Mouse (Mus musculus): ENCODE measurements around the gene Nek2. TPM values are rescaled to one million over a fixed set of nuclear protein-coding genes. Genes with fewer than 3 reads are reported as not detected.

The Nek2 gene
- polyA plus RNA-seq, 1 experiment from 2014 or later = 42.0 TPM

- Histone ChIP-seq H3K4me2 (ENCODE audit: low read depth) (no peak overlapping the region), H3K27ac (ENCODE audit: low read depth, low read length) (no peak overlapping the region), H3K36me3 (ENCODE audit: control insufficient read depth, insufficient read depth, low read length) (no peaks in the 10 kb centered on the region), H3K27me3 (ENCODE audit: control insufficient read depth, insufficient read depth, low read length) (no peaks in the 10 kb centered on the region), H3K9me3 (ENCODE audit: control insufficient read depth, low read length) (no peaks in the 10 kb centered on the region), H3K9ac (ENCODE audit: low read length) (no peak overlapping the region), H3K4me3 (ENCODE audit: low read depth, low read length) (no peak overlapping the region), H3K4me1 (ENCODE audit: control insufficient read depth, insufficient read depth, low read length) (no peaks in the 10 kb centered on the region)
- ATAC-seq (ENCODE audit: insufficient read depth, low FRiP score, low TSS enrichment) (no peak), DNase-seq (ENCODE audit: low spot score) (no peak)
Observed at GRCm38 (mm10) chr1:191858136-191858535, 36.9 kb downstream of the Nek2 start.

- Histone ChIP-seq H3K36me3 (ENCODE audit: control insufficient read depth, insufficient read depth, low read length) (no peaks in the 10 kb centered on the region), H3K4me1 (ENCODE audit: control insufficient read depth, insufficient read depth, low read length) (no peaks in the 10 kb centered on the region), H3K9me3 (ENCODE audit: control insufficient read depth, low read length) (no peaks in the 10 kb centered on the region), H3K4me3 (ENCODE audit: low read depth, low read length) (no peak overlapping the region), H3K9ac (ENCODE audit: low read length) (no peak overlapping the region), H3K27me3 (ENCODE audit: control insufficient read depth, insufficient read depth, low read length) (no peaks in the 10 kb centered on the region), H3K4me2 (ENCODE audit: low read depth) (no peak overlapping the region), H3K27ac (ENCODE audit: low read depth, low read length) (no peak overlapping the region)
- WGBS = 79% methylated on average over 3 of the region's 3 CpGs
- no peak for ATAC-seq (ENCODE audit: insufficient read depth, low FRiP score, low TSS enrichment)
- no peak for DNase-seq (ENCODE audit: low spot score)
Observed at GRCm38 (mm10) chr1:191859847-191860246, 38.6 kb downstream of the Nek2 start.

GRCm38 (mm10) chr1:191861247-191861646, 40.0 kb downstream of the Nek2 start:
- H3K27me3 ChIP-seq (ENCODE audit: control insufficient read depth, insufficient read depth, low read length) = no peaks in the 10 kb centered on the region
- no peak overlapping the region for H3K4me3 ChIP-seq (ENCODE audit: low read depth, low read length)
- WGBS = 86% methylated on average over 5 of the region's 5 CpGs
- no peak overlapping the region for H3K4me2 ChIP-seq (ENCODE audit: low read depth)
- H3K36me3 ChIP-seq (ENCODE audit: control insufficient read depth, insufficient read depth, low read length) = no peaks in the 10 kb centered on the region
- no peaks in the 10 kb centered on the region for H3K9me3 ChIP-seq (ENCODE audit: control insufficient read depth, low read length)
- no peak for DNase-seq (ENCODE audit: low spot score)
- no peak for ATAC-seq (ENCODE audit: insufficient read depth, low FRiP score, low TSS enrichment)
- H3K4me1 ChIP-seq (ENCODE audit: control insufficient read depth, insufficient read depth, low read length) = no peaks in the 10 kb centered on the region
- H3K9ac ChIP-seq (ENCODE audit: low read length) = no peak overlapping the region
- H3K27ac ChIP-seq (ENCODE audit: low read depth, low read length) = no peak overlapping the region

- Histone ChIP-seq H3K4me1 (ENCODE audit: control insufficient read depth, insufficient read depth, low read length) (no peaks in the 10 kb centered on the region), H3K4me3 (ENCODE audit: low read depth, low read length) (no peak overlapping the region), H3K4me2 (ENCODE audit: low read depth) (no peak overlapping the region), H3K9ac (ENCODE audit: low read length) (no peak overlapping the region), H3K9me3 (ENCODE audit: control insufficient read depth, low read length) (no peaks in the 10 kb centered on the region), H3K27me3 (ENCODE audit: control insufficient read depth, insufficient read depth, low read length) (no peaks in the 10 kb centered on the region), H3K36me3 (ENCODE audit: control insufficient read depth, insufficient read depth, low read length) (no peaks in the 10 kb centered on the region), H3K27ac (ENCODE audit: low read depth, low read length) (no peak overlapping the region)
- WGBS = 85% methylated on average over 4 of the region's 4 CpGs
- DNase-seq (ENCODE audit: low spot score) (no peak), ATAC-seq (ENCODE audit: insufficient read depth, low FRiP score, low TSS enrichment) (no peak)
Observed at GRCm38 (mm10) chr1:191863833-191864550, 42.7 kb downstream of the Nek2 start.

- Histone ChIP-seq H3K4me1 (ENCODE audit: control insufficient read depth, insufficient read depth, low read length) (no peaks in the 10 kb centered on the region), H3K9me3 (ENCODE audit: control insufficient read depth, low read length) (no peaks in the 10 kb centered on the region), H3K27me3 (ENCODE audit: control insufficient read depth, insufficient read depth, low read length) (no peaks in the 10 kb centered on the region), H3K27ac (ENCODE audit: low read depth, low read length) (no peak overlapping the region), H3K4me2 (ENCODE audit: low read depth) (no peak overlapping the region), H3K9ac (ENCODE audit: low read length) (no peak overlapping the region), H3K4me3 (ENCODE audit: low read depth, low read length) (no peak overlapping the region), H3K36me3 (ENCODE audit: control insufficient read depth, insufficient read depth, low read length) (no peaks in the 10 kb centered on the region)
- WGBS = 91% methylated on average over 8 of the region's 8 CpGs
- no peak for DNase-seq (ENCODE audit: low spot score)
- ATAC-seq (ENCODE audit: insufficient read depth, low FRiP score, low TSS enrichment) = no peak
Observed at GRCm38 (mm10) chr1:191864551-191865027, 43.3 kb downstream of the Nek2 start.

GRCm38 (mm10) chr1:191872076-191872710, 50.9 kb downstream of the Nek2 start:
- H3K4me1 ChIP-seq (ENCODE audit: control insufficient read depth, insufficient read depth, low read length) = no peaks in the 10 kb centered on the region; the same call in 1 of the 2 replicates
- H3K27me3 ChIP-seq (ENCODE audit: control insufficient read depth, insufficient read depth, low read length) = no peaks in the 10 kb centered on the region
- no peaks in the 10 kb centered on the region for H3K36me3 ChIP-seq (ENCODE audit: control insufficient read depth, insufficient read depth, low read length)
- no peak overlapping the region for H3K4me3 ChIP-seq (ENCODE audit: low read depth, low read length)
- H3K4me2 ChIP-seq (ENCODE audit: low read depth) = no peak overlapping the region
- no peak overlapping the region for H3K9ac ChIP-seq (ENCODE audit: low read length)
- no peak overlapping the region for H3K27ac ChIP-seq (ENCODE audit: low read depth, low read length)
- H3K9me3 ChIP-seq (ENCODE audit: control insufficient read depth, low read length) = no peaks in the 10 kb centered on the region
- DNase-seq (ENCODE audit: low spot score) (no peak), ATAC-seq (ENCODE audit: insufficient read depth, low FRiP score, low TSS enrichment) (no peak)
- 81% methylated on average over 6 of the region's 6 CpGs for WGBS

GRCm38 (mm10) chr1:191875006-191875405, 53.8 kb downstream of the Nek2 start:
- Histone ChIP-seq H3K36me3 (ENCODE audit: control insufficient read depth, insufficient read depth, low read length) (no peaks in the 10 kb centered on the region), H3K9ac (ENCODE audit: low read length) (no peak overlapping the region), H3K4me3 (ENCODE audit: low read depth, low read length) (no peak overlapping the region), H3K27ac (ENCODE audit: low read depth, low read length) (no peak overlapping the region), H3K9me3 (ENCODE audit: control insufficient read depth, low read length) (no peaks in the 10 kb centered on the region), H3K4me1 (ENCODE audit: control insufficient read depth, insufficient read depth, low read length) (no peaks in the 10 kb centered on the region; the same call in 1 of the 2 replicates), H3K4me2 (ENCODE audit: low read depth) (no peak overlapping the region), H3K27me3 (ENCODE audit: control insufficient read depth, insufficient read depth, low read length) (no peaks in the 10 kb centered on the region)
- WGBS = 92% methylated on average over 7 of the region's 7 CpGs
- ATAC-seq (ENCODE audit: insufficient read depth, low FRiP score, low TSS enrichment) (no peak), DNase-seq (ENCODE audit: low spot score) (no peak)

- 82% methylated on average over 9 of the region's 9 CpGs for WGBS
- no peak overlapping the region for H3K4me2 ChIP-seq (ENCODE audit: low read depth)
- ATAC-seq (ENCODE audit: insufficient read depth, low FRiP score, low TSS enrichment) = no peak
Observed at GRCm38 (mm10) chr1:191875683-191876305, 54.5 kb downstream of the Nek2 start.

More at GRCm38 (mm10) chr1:191875683-191876305, 54.5 kb downstream of the Nek2 start:
- Histone ChIP-seq H3K4me1 (ENCODE audit: control insufficient read depth, insufficient read depth, low read length) (no peaks in the 10 kb centered on the region; the same call in 1 of the 2 replicates), H3K9me3 (ENCODE audit: control insufficient read depth, low read length) (no peaks in the 10 kb centered on the region), H3K27ac (ENCODE audit: low read depth, low read length) (no peak overlapping the region), H3K27me3 (ENCODE audit: control insufficient read depth, insufficient read depth, low read length) (no peaks in the 10 kb centered on the region), H3K36me3 (ENCODE audit: control insufficient read depth, insufficient read depth, low read length) (no peaks in the 10 kb centered on the region), H3K9ac (ENCODE audit: low read length) (no peak overlapping the region), H3K4me3 (ENCODE audit: low read depth, low read length) (no peak overlapping the region)
- no peak for DNase-seq (ENCODE audit: low spot score)
